14 mouse cellular contexts compared by ENCODE assay signal in genomic region chr6:113600543-113601139, GRCm38 (mm10). TPM values are rescaled to one million over a fixed set of nuclear protein-coding genes. Genes with fewer than 3 reads are reported as not detected.
DNase-seq lines count a peak whose midpoint lies in the region; ATAC-seq and TF ChIP-seq lines count a peak whose summit lies in the region.
"Had no signal": no experiment of that assay in that cellular context is flagged by ENCODE, and none has a peak within 500 bp of the region (broad histone marks: within the 10 kb centered on the region; RNA-seq: fewer than 3 reads in every experiment).

TSS of gene Fancd2os (minus strand) at chr6:113600715.

- intact Hi-C loops in gastrocnemius, adult 2 months (cut with DNase I): loop anchor here (5.0 kb wide), 1 partner anchor 113 kb away; no protein-coding TSS in a partner anchor

- H3K4me2 ChIP-seq in hindbrain, embryonic 12.5 days (replicated peaks): peak within 1 kb of the TSS; percentile 13; the same call in 1 of the 2 replicates
- H3K4me2 ChIP-seq in hindbrain, embryonic 14.5 days (replicated peaks): no peak within 1 kb of the TSS

- H3K4me1 ChIP-seq in hindbrain, embryonic 12.5 days: peaks cover 12% of the 10 kb centered on the region
- peaks cover 9% of the 10 kb centered on the region for H3K4me1 ChIP-seq in hindbrain, embryonic 14.5 days (replicated peaks; ENCODE audit: control insufficient read depth, insufficient read depth, low read length)
- H3K4me1 ChIP-seq in ES-Bruce4 (ENCODE audit: control insufficient read depth, insufficient read depth, low read length): no peaks in the 10 kb centered on the region
- H3K4me1 ChIP-seq in limb, embryonic 10.5 days: peaks cover 21% of the 10 kb centered on the region

- H3K9me3 ChIP-seq in hindbrain, embryonic 12.5 days (replicated peaks): no peaks in the 10 kb centered on the region
- H3K9me3 ChIP-seq in hindbrain, embryonic 14.5 days (ENCODE audit: control insufficient read depth, low read length): no peaks in the 10 kb centered on the region
- no peaks in the 10 kb centered on the region for H3K9me3 ChIP-seq in ES-Bruce4 (replicated peaks; ENCODE audit: control insufficient read depth, insufficient read depth, low read length, poor library complexity, severe bottlenecking)
- H3K9me3 ChIP-seq in limb, embryonic 10.5 days (replicated peaks): no peaks in the 10 kb centered on the region

- TF ChIP-seq POLR2A in ES-Bruce4 (IDR thresholded peaks at IDR 0.05; ENCODE audit: insufficient read depth, low read length): no peak

- no peak for TF ChIP-seq CTCF in ES-Bruce4 (IDR thresholded peaks at IDR 0.05; ENCODE audit: low read depth, low read length)
- no peak for TF ChIP-seq CTCF in gastrocnemius, adult 2 months (IDR thresholded peaks at IDR 0.05)

- H3K36me3 ChIP-seq in hindbrain, embryonic 12.5 days: no peaks in the 10 kb centered on the region
- H3K36me3 ChIP-seq in hindbrain, embryonic 14.5 days (replicated peaks; ENCODE audit: control insufficient read depth, insufficient read depth): no peaks in the 10 kb centered on the region
- peaks cover 6% of the 10 kb centered on the region for H3K36me3 ChIP-seq in ES-Bruce4 (ENCODE audit: control insufficient read depth, insufficient read depth, low read length, poor library complexity, severe bottlenecking)
- H3K36me3 ChIP-seq in limb, embryonic 10.5 days: peaks cover 20% of the 10 kb centered on the region

- H3K27me3 ChIP-seq in hindbrain, embryonic 12.5 days: no peaks in the 10 kb centered on the region
- no peaks in the 10 kb centered on the region for H3K27me3 ChIP-seq in hindbrain, embryonic 14.5 days (ENCODE audit: control insufficient read depth, insufficient read depth, low read length)
- H3K27me3 ChIP-seq in ES-Bruce4 (ENCODE audit: control insufficient read depth, insufficient read depth, low read length, poor library complexity, severe bottlenecking): no peaks in the 10 kb centered on the region
- no peaks in the 10 kb centered on the region for H3K27me3 ChIP-seq in limb, embryonic 10.5 days (ENCODE audit: low read depth, poor library complexity, severe bottlenecking)

- DNase-seq in hindbrain, embryonic 14.5 days (ENCODE audit: low spot score): no peak
- peak; percentile 16 to 27 for DNase-seq in adrenal gland, postnatal 36 days
- peak; percentile 48 for DNase-seq in limb, embryonic 10.5 days (ENCODE audit: low spot score)
- no peak for DNase-seq in thymus, adult 18-20 months
- DNase-seq in heart, adult 8-10 months (ENCODE audit: low spot score): no peak
- no peak for DNase-seq in gastrocnemius, adult 2 months
- DNase-seq: right cerebral cortex, postnatal 14 days; thymus, postnatal 4 days had no signal

- WGBS in hindbrain, embryonic 12.5 days: 33% methylated on average over 23 of the region's 23 CpGs
- WGBS in hindbrain, embryonic 14.5 days: 31% methylated on average over 23 of the region's 23 CpGs
- WGBS in limb, embryonic 10.5 days: 47% methylated on average over 23 of the region's 23 CpGs

- H3K27ac ChIP-seq in hindbrain, embryonic 12.5 days: no peak within 1 kb of the TSS
- no peak within 1 kb of the TSS for H3K27ac ChIP-seq in hindbrain, embryonic 14.5 days
- peak within 1 kb of the TSS; percentile 71 for H3K27ac ChIP-seq in ES-Bruce4 (ENCODE audit: insufficient read depth, low read length)
- H3K27ac ChIP-seq in limb, embryonic 10.5 days: peak within 1 kb of the TSS; percentile 46; the same call in 1 of the 2 replicates
- H3K27ac ChIP-seq in gastrocnemius, adult 2 months: no peak within 1 kb of the TSS
- H3K27ac ChIP-seq: left cerebral cortex, adult 2 months had no signal

- no peak for ATAC-seq in hindbrain, embryonic 12.5 days (ENCODE audit: low FRiP score)
- no peak for ATAC-seq in hindbrain, embryonic 14.5 days (ENCODE audit: low FRiP score)

- H3K4me3 ChIP-seq in hindbrain, embryonic 12.5 days: no peak within 1 kb of the TSS
- no peak within 1 kb of the TSS for H3K4me3 ChIP-seq in hindbrain, embryonic 14.5 days (replicated peaks; ENCODE audit: low read length)
- H3K4me3 ChIP-seq in ES-Bruce4 (ENCODE audit: low read depth, low read length): peak within 1 kb of the TSS; percentile 10; the same call in 1 of the 2 replicates
- 0 out of 2 replicates have a peak within 1 kb of the TSS, but pooled peaks have one; percentile 15 for H3K4me3 ChIP-seq in limb, embryonic 10.5 days
- no peak within 1 kb of the TSS for H3K4me3 ChIP-seq in gastrocnemius, adult 2 months
- H3K4me3 ChIP-seq: left cerebral cortex, adult 2 months had no signal

- H3K9ac ChIP-seq in hindbrain, embryonic 12.5 days: peak within 1 kb of the TSS; percentile 18; the same call in 1 of the 2 replicates
- no peak within 1 kb of the TSS for H3K9ac ChIP-seq in hindbrain, embryonic 14.5 days
- peak within 1 kb of the TSS; percentile 51 for H3K9ac ChIP-seq in ES-Bruce4 (ENCODE audit: low read depth, poor library complexity, severe bottlenecking)

- 0 out of 2 replicates have a peak, but pooled peaks have one; percentile 56 for TF ChIP-seq EP300 in ES-Bruce4 (IDR thresholded peaks at IDR 0.05; ENCODE audit: insufficient read depth, low read depth, low read length)

RNA-seq across cellular contexts. Expression of gene Fancd2os, which starts in this region (rescaled TPM):
- polyA plus RNA-seq in hindbrain, embryonic 12.5 days (2016; fragmentation: Nextera tagmentation; extraction: Ambion mirVana): 0.22 and 0.27 TPM in 2 replicates
- not detected in 2 replicates for polyA plus RNA-seq in hindbrain, embryonic 14.5 days (2014; fragmentation: Nextera tagmentation; extraction: Ambion mirVana)
- polyA plus RNA-seq in ES-Bruce4 (2011; ENCODE audit: insufficient read depth, insufficient read length, low read depth, missing spikeins): not detected in 2 replicates
- total RNA-seq in adrenal gland, postnatal 36 days (2021): under 1 TPM in 1 of 2 experiments, not detected in 1; 0.40 TPM
- polyA plus RNA-seq in limb, embryonic 10.5 days (2016; fragmentation: Nextera tagmentation; extraction: Ambion mirVana): 0.30 TPM in 1 of 2 replicates, not detected in the other
- total RNA-seq in heart, adult 8-10 months (2022): not detected
- not detected for total RNA-seq in gastrocnemius, adult 2 months (2021)
- total RNA-seq: gastrocnemius, postnatal 10 days; hematopoietic stem cell, adult 5-6 weeks; left cerebral cortex, adult 2 months had no signal
- polyA plus RNA-seq: liver, embryonic 16.5 days had no signal

Comparison
In these comparisons a context has a peak if more than half of its experiments do, and no peak if none do; other contexts are left out.
1. Peak in DNase-seq in adrenal gland, postnatal 36 days; RNA of the gene not detected or under 1 TPM.
2. Peak in DNase-seq, H3K4me3 ChIP-seq and H3K27ac ChIP-seq in limb, embryonic 10.5 days; RNA of the gene not detected or under 1 TPM.